ENCODE assay signal across 23 mouse cellular contexts in genomic region chr6:71050248-71050647, GRCm38 (mm10).
A peak's percentile ranks its signal among the peaks of the same experiment; 100 is the strongest.
DNase-seq lines count a peak whose midpoint lies in the region; ATAC-seq lines count a peak whose summit lies in the region.
"Had no signal": no experiment of that assay in that cellular context is flagged by ENCODE, and none has a peak within 500 bp of the region (broad histone marks: within the 10 kb centered on the region; RNA-seq: fewer than 3 reads in every experiment).

No protein-coding gene starts in this region.

- H3K9ac ChIP-seq in embryonic facial prominence, embryonic 14.5 days (ENCODE audit: low read depth, low read length) = no peak overlapping the region
- H3K9ac ChIP-seq: embryonic facial prominence, embryonic 13.5 days; forebrain, embryonic 13.5 days; heart, embryonic 13.5 days; hindbrain, embryonic 12.5 days; hindbrain, embryonic 15.5 days had no signal

- H3K9me3 ChIP-seq in embryonic facial prominence, embryonic 14.5 days (ENCODE audit: control insufficient read depth, low read length) = no peaks in the 10 kb centered on the region
- no peaks in the 10 kb centered on the region for H3K9me3 ChIP-seq in embryonic facial prominence, embryonic 10.5 days
- H3K9me3 ChIP-seq: embryonic facial prominence, embryonic 13.5 days; forebrain, embryonic 10.5 days; forebrain, embryonic 13.5 days; heart, embryonic 13.5 days; hindbrain, embryonic 12.5 days; hindbrain, embryonic 15.5 days had no signal

- peaks cover 10% of the 10 kb centered on the region; the same call in 1 of the 2 replicates for H3K4me1 ChIP-seq in embryonic facial prominence, embryonic 14.5 days (ENCODE audit: control insufficient read depth, insufficient read depth, low read length)
- peaks cover 23% of the 10 kb centered on the region for H3K4me1 ChIP-seq in embryonic facial prominence, embryonic 10.5 days

- H3K4me2 ChIP-seq in embryonic facial prominence, embryonic 14.5 days (ENCODE audit: low read depth, low read length) = no peak overlapping the region
- H3K4me2 ChIP-seq: embryonic facial prominence, embryonic 13.5 days; forebrain, embryonic 13.5 days; heart, embryonic 13.5 days; hindbrain, embryonic 12.5 days; hindbrain, embryonic 15.5 days had no signal

- ATAC-seq in embryonic facial prominence, embryonic 14.5 days (ENCODE audit: low read depth) = peak; percentile 7; the same call in 1 of the 2 replicates
- ATAC-seq in megakaryocyte progenitor cell, adult 5-6 weeks (replicated peaks; ENCODE audit: poor library complexity) = peak; percentile 77
- ATAC-seq: activated CD4-positive, CD25-positive, alpha-beta regulatory T cell, adult 4 months; forebrain, embryonic 13.5 days; forebrain, embryonic 16.5 days had no signal

- no peaks in the 10 kb centered on the region for H3K27me3 ChIP-seq in embryonic facial prominence, embryonic 14.5 days (replicated peaks; ENCODE audit: control insufficient read depth, insufficient read depth, low read length)
- peaks cover 31% of the 10 kb centered on the region for H3K27me3 ChIP-seq in embryonic facial prominence, embryonic 10.5 days (replicated peaks; ENCODE audit: low read depth, poor library complexity, severe bottlenecking)

- no peak for DNase-seq in embryonic facial prominence, embryonic 14.5 days (ENCODE audit: low spot score)
- DNase-seq in embryonic facial prominence, embryonic 10.5 days (ENCODE audit: low spot score) = no peak
- DNase-seq in retina, postnatal 1 day = peak; percentile 18
- DNase-seq in retina, embryonic 14.5 days (ENCODE audit: low spot score) = no peak
- DNase-seq in urinary bladder, postnatal 10 days (ENCODE audit: low spot score) = no peak
- DNase-seq: adrenal gland, postnatal 10 days; adrenal gland, postnatal 36 days; cerebellum, adult 18-20 months; cerebellum, adult 9-10 months; cerebellum, postnatal 14 days; gastrocnemius, postnatal 14 days; heart, adult 18-20 months; heart, postnatal 14 days; heart, postnatal 4 days had no signal

- H3K36me3 ChIP-seq in embryonic facial prominence, embryonic 14.5 days (ENCODE audit: control insufficient read depth, insufficient read depth, low read length) = no peaks in the 10 kb centered on the region
- H3K36me3 ChIP-seq in embryonic facial prominence, embryonic 10.5 days (replicated peaks) = no peaks in the 10 kb centered on the region
- H3K36me3 ChIP-seq: embryonic facial prominence, embryonic 13.5 days; forebrain, embryonic 10.5 days; heart, embryonic 13.5 days; hindbrain, embryonic 12.5 days; hindbrain, embryonic 15.5 days had no signal

- H3K4me3 ChIP-seq in embryonic facial prominence, embryonic 14.5 days (ENCODE audit: low read depth, low read length) = no peak overlapping the region
- H3K4me3 ChIP-seq in embryonic facial prominence, embryonic 10.5 days = no peak overlapping the region
- H3K4me3 ChIP-seq: embryonic facial prominence, embryonic 13.5 days; forebrain, embryonic 10.5 days; forebrain, embryonic 13.5 days; heart, embryonic 13.5 days; hindbrain, embryonic 12.5 days; hindbrain, embryonic 15.5 days had no signal

- H3K27ac ChIP-seq in embryonic facial prominence, embryonic 14.5 days (replicated peaks; ENCODE audit: low read depth, low read length) = no peak overlapping the region
- no peak overlapping the region for H3K27ac ChIP-seq in embryonic facial prominence, embryonic 10.5 days (replicated peaks)
- H3K27ac ChIP-seq: embryonic facial prominence, embryonic 13.5 days; forebrain, embryonic 10.5 days; forebrain, embryonic 13.5 days; heart, embryonic 13.5 days; hindbrain, embryonic 12.5 days; hindbrain, embryonic 15.5 days had no signal

- WGBS in embryonic facial prominence, embryonic 14.5 days = 39% methylated on average over 5 of the region's 5 CpGs
- WGBS in embryonic facial prominence, embryonic 10.5 days = 46% methylated on average over 5 of the region's 5 CpGs
